Mouse (Mus musculus): ENCODE results near the gene Tnfrsf23.
"Not testable (repeated sequence)": the region's sequence is repeated elsewhere in the genome, so short reads cannot be mapped to it uniquely, and the experiment has no call there.

- not testable (repeated sequence) for TF ChIP-seq CTCF, EP300 (IDR thresholded peaks at IDR 0.05; ENCODE audit: low read depth)
Measured at GRCm38 (mm10) chr7:143649769-143650346, 35.8 kb downstream of the Tnfrsf23 start.
